Mouse (Mus musculus): ENCODE measurements around the gene Glra4. TPM values are rescaled to one million over a fixed set of nuclear protein-coding genes. Genes with fewer than 3 reads are reported as not detected.

Gene Glra4
- polyA plus RNA-seq (2016; fragmentation: Nextera tagmentation; extraction: Ambion mirVana), result 0.15 and 0.21 TPM in 2 replicates

- no peak within 1 kb of the TSS for H3K4me3 ChIP-seq
- H3K27me3 ChIP-seq (ENCODE audit: insufficient read depth, poor library complexity, severe bottlenecking), result peaks cover 12% of the 10 kb centered on the region; the same call in 1 of the 2 replicates
- no peak for DNase-seq (ENCODE audit: low spot score)
- no peaks in the 10 kb centered on the region for H3K4me1 ChIP-seq
- H3K36me3 ChIP-seq, result peaks cover 3% of the 10 kb centered on the region; the same call in 1 of the 2 replicates
- no peak within 1 kb of the TSS for H3K27ac ChIP-seq
- WGBS, result 69% methylated on average over 3 of the region's 3 CpGs
- H3K9me3 ChIP-seq, result no peaks in the 10 kb centered on the region
These were observed at the start of gene Glra4 for GRCm38 (mm10) chrX:136780041-136780440. Gene Glra4 (minus strand): TSS chrX:136780141.

GRCm38 (mm10) chrX:136828610-136829009 is 48.7 kb upstream of the Glra4 start:
- Histone ChIP-seq H3K36me3 (no peaks in the 10 kb centered on the region; the same call in 1 of the 2 replicates), H3K27me3 (ENCODE audit: insufficient read depth, poor library complexity, severe bottlenecking) (no peaks in the 10 kb centered on the region), H3K27ac (no peak overlapping the region), H3K4me1 (no peaks in the 10 kb centered on the region), H3K9me3 (no peaks in the 10 kb centered on the region), H3K4me3 (no peak overlapping the region)
- DNase-seq (ENCODE audit: low spot score), result no peak

- Histone ChIP-seq H3K27ac (no peak overlapping the region), H3K9me3 (no peaks in the 10 kb centered on the region), H3K27me3 (ENCODE audit: insufficient read depth, poor library complexity, severe bottlenecking) (peaks cover 3% of the 10 kb centered on the region; the same call in 1 of the 2 replicates), H3K4me1 (no peaks in the 10 kb centered on the region), H3K36me3 (no peaks in the 10 kb centered on the region), H3K4me3 (no peak overlapping the region)
- 70% methylated on average over 4 of the region's 4 CpGs for WGBS
- no peak for DNase-seq (ENCODE audit: low spot score)
These were observed 45.1 kb upstream of the Glra4 start for GRCm38 (mm10) chrX:136825016-136825415.

GRCm38 (mm10) chrX:136822371-136822770 is 42.4 kb upstream of the Glra4 start, which contains the start of gene Plp1:
Gene Plp1 (plus strand): TSS chrX:136822671.
- DNase-seq (ENCODE audit: low spot score), result no peak
- no peak within 1 kb of the TSS for H3K27ac ChIP-seq
- 40% methylated on average over 1 of the region's 1 CpGs for WGBS
- H3K36me3 ChIP-seq, result no peaks in the 10 kb centered on the region
- H3K4me1 ChIP-seq, result no peaks in the 10 kb centered on the region
- no peak within 1 kb of the TSS for H3K4me3 ChIP-seq
- peaks cover 3% of the 10 kb centered on the region; the same call in 1 of the 2 replicates for H3K27me3 ChIP-seq (ENCODE audit: insufficient read depth, poor library complexity, severe bottlenecking)
- no peaks in the 10 kb centered on the region for H3K9me3 ChIP-seq

GRCm38 (mm10) chrX:136820250-136820649 is 40.3 kb upstream of the Glra4 start:
- Histone ChIP-seq H3K9me3 (no peaks in the 10 kb centered on the region), H3K27ac (no peak overlapping the region), H3K4me1 (no peaks in the 10 kb centered on the region), H3K4me3 (no peak overlapping the region), H3K27me3 (ENCODE audit: insufficient read depth, poor library complexity, severe bottlenecking) (peaks cover 3% of the 10 kb centered on the region; the same call in 1 of the 2 replicates), H3K36me3 (no peaks in the 10 kb centered on the region)
- WGBS, result 23% methylated on average over 1 of the region's 1 CpGs
- DNase-seq (ENCODE audit: low spot score), result peak; percentile 77

GRCm38 (mm10) chrX:136819752-136820151 is 39.8 kb upstream of the Glra4 start:
- Histone ChIP-seq H3K9me3 (no peaks in the 10 kb centered on the region), H3K4me1 (no peaks in the 10 kb centered on the region), H3K27ac (no peak overlapping the region), H3K4me3 (no peak overlapping the region), H3K36me3 (no peaks in the 10 kb centered on the region), H3K27me3 (ENCODE audit: insufficient read depth, poor library complexity, severe bottlenecking) (peaks cover 3% of the 10 kb centered on the region; the same call in 1 of the 2 replicates)
- no peak for DNase-seq (ENCODE audit: low spot score)
- 87% methylated on average over 6 of the region's 6 CpGs for WGBS

GRCm38 (mm10) chrX:136797223-136797622 is 17.3 kb upstream of the Glra4 start:
- DNase-seq (ENCODE audit: low spot score), result no peak
- H3K4me1 ChIP-seq, result no peaks in the 10 kb centered on the region
- no peak overlapping the region for H3K4me3 ChIP-seq
- no peak overlapping the region for H3K27ac ChIP-seq
- H3K27me3 ChIP-seq (ENCODE audit: insufficient read depth, poor library complexity, severe bottlenecking), result no peaks in the 10 kb centered on the region
- 50% methylated on average over 2 of the region's 2 CpGs for WGBS
- H3K36me3 ChIP-seq, result no peaks in the 10 kb centered on the region
- no peaks in the 10 kb centered on the region for H3K9me3 ChIP-seq

GRCm38 (mm10) chrX:136789446-136789845 is 9.5 kb upstream of the Glra4 start:
- Histone ChIP-seq H3K27ac (no peak overlapping the region), H3K36me3 (0 out of 2 replicates have a peak, but pooled peaks cover 3% of the 10 kb centered on the region), H3K4me3 (no peak overlapping the region), H3K9me3 (no peaks in the 10 kb centered on the region), H3K4me1 (no peaks in the 10 kb centered on the region), H3K27me3 (ENCODE audit: insufficient read depth, poor library complexity, severe bottlenecking) (no peaks in the 10 kb centered on the region)
- 71% methylated on average over 4 of the region's 4 CpGs for WGBS
- DNase-seq (ENCODE audit: low spot score), result no peak

GRCm38 (mm10) chrX:136779262-136779661 is 679 bp downstream of the Glra4 start:
- H3K4me1 ChIP-seq, result no peaks in the 10 kb centered on the region
- H3K9me3 ChIP-seq, result no peaks in the 10 kb centered on the region
- H3K27ac ChIP-seq, result no peak overlapping the region
- H3K4me3 ChIP-seq, result no peak overlapping the region
- H3K36me3 ChIP-seq, result peaks cover 3% of the 10 kb centered on the region; the same call in 1 of the 2 replicates
- no peak for DNase-seq (ENCODE audit: low spot score)
- 57% methylated on average over 2 of the region's 2 CpGs for WGBS
- H3K27me3 ChIP-seq (ENCODE audit: insufficient read depth, poor library complexity, severe bottlenecking), result peaks cover 12% of the 10 kb centered on the region; the same call in 1 of the 2 replicates

GRCm38 (mm10) chrX:136778046-136778445 is 1.9 kb downstream of the Glra4 start:
- no peak overlapping the region for H3K27ac ChIP-seq
- WGBS, result 70% methylated on average over 3 of the region's 3 CpGs
- no peaks in the 10 kb centered on the region for H3K9me3 ChIP-seq
- H3K27me3 ChIP-seq (ENCODE audit: insufficient read depth, poor library complexity, severe bottlenecking), result peaks cover 12% of the 10 kb centered on the region; the same call in 1 of the 2 replicates
- no peak for DNase-seq (ENCODE audit: low spot score)
- H3K4me3 ChIP-seq, result no peak overlapping the region
- peaks cover 3% of the 10 kb centered on the region; the same call in 1 of the 2 replicates for H3K36me3 ChIP-seq
- no peaks in the 10 kb centered on the region for H3K4me1 ChIP-seq

GRCm38 (mm10) chrX:136773035-136773434 is 6.9 kb downstream of the Glra4 start:
- Histone ChIP-seq H3K9me3 (no peaks in the 10 kb centered on the region), H3K4me3 (no peak overlapping the region), H3K36me3 (peaks cover 2% of the 10 kb centered on the region; the same call in 1 of the 2 replicates), H3K27me3 (ENCODE audit: insufficient read depth, poor library complexity, severe bottlenecking) (no peaks in the 10 kb centered on the region), H3K27ac (no peak overlapping the region), H3K4me1 (no peaks in the 10 kb centered on the region)
- 82% methylated on average over 1 of the region's 1 CpGs for WGBS
- no peak for DNase-seq (ENCODE audit: low spot score)

- 77% methylated on average over 11 of the region's 11 CpGs for WGBS
- H3K27ac ChIP-seq, result no peak overlapping the region
- 0 out of 2 replicates have a peak, but pooled peaks cover 4% of the 10 kb centered on the region for H3K36me3 ChIP-seq
- no peaks in the 10 kb centered on the region for H3K4me1 ChIP-seq
- no peak overlapping the region for H3K4me3 ChIP-seq
- no peaks in the 10 kb centered on the region for H3K9me3 ChIP-seq
- H3K27me3 ChIP-seq (ENCODE audit: insufficient read depth, poor library complexity, severe bottlenecking), result no peaks in the 10 kb centered on the region
- DNase-seq (ENCODE audit: low spot score), result no peak
These were observed 18.6 kb downstream of the Glra4 start for GRCm38 (mm10) chrX:136761103-136762074.

- no peak for DNase-seq (ENCODE audit: low spot score)
- Histone ChIP-seq H3K4me1 (no peaks in the 10 kb centered on the region), H3K9me3 (no peaks in the 10 kb centered on the region), H3K4me3 (no peak overlapping the region), H3K27ac (no peak overlapping the region), H3K36me3 (0 out of 2 replicates have a peak, but pooled peaks cover 2% of the 10 kb centered on the region), H3K27me3 (ENCODE audit: insufficient read depth, poor library complexity, severe bottlenecking) (no peaks in the 10 kb centered on the region)
- WGBS, result 85% methylated on average over 3 of the region's 3 CpGs
These were observed 24.5 kb downstream of the Glra4 start for GRCm38 (mm10) chrX:136755464-136755863.

Data from heart, embryonic 10.5 days (tissue).